Mouse (Mus musculus): Measurements from ENCODE around the gene Rnf181.

Gene Rnf181

GRCm38 (mm10) chr6:72366844-72367443 is at the start of gene Rnf181:
Gene Rnf181 (minus strand): TSS chr6:72366956.
- in situ Hi-C loops (cut with MboI; ENCODE audit: low pct_unique_long_range_greater_than_20kb in 1 of 2, low sequenced_read_pairs in 2 of 2, unreplicated experiment in 1 of 2): no loop called here

- in situ Hi-C loops (cut with MboI; ENCODE audit: low pct_unique_long_range_greater_than_20kb in 1 of 2, low sequenced_read_pairs in 2 of 2, unreplicated experiment in 1 of 2): loop anchor here in 1 of 2 experiments (25.0 kb wide), 1 partner anchor 421 kb away; no protein-coding TSS in a partner anchor
Observed at GRCm38 (mm10) chr6:72415964-72416772, 49.4 kb upstream of the Rnf181 start.

- in situ Hi-C loops (cut with MboI; ENCODE audit: low pct_unique_long_range_greater_than_20kb in 1 of 2, low sequenced_read_pairs in 2 of 2, unreplicated experiment in 1 of 2): loop anchor here in 1 of 2 experiments (25.0 kb wide), 1 partner anchor 422 kb away; no protein-coding TSS in a partner anchor
Observed at GRCm38 (mm10) chr6:72415181-72415580, 48.4 kb upstream of the Rnf181 start.

GRCm38 (mm10) chr6:72414076-72414756 is 47.5 kb upstream of the Rnf181 start, which contains the start of gene Ggcx:
Gene Ggcx (plus strand): TSS chr6:72414308.
- in situ Hi-C loops (cut with MboI; ENCODE audit: low pct_unique_long_range_greater_than_20kb in 1 of 2, low sequenced_read_pairs in 2 of 2, unreplicated experiment in 1 of 2): loop anchor here in 1 of 2 experiments (25.0 kb wide), 1 partner anchor 423 kb away; no protein-coding TSS in a partner anchor

GRCm38 (mm10) chr6:72410518-72410917 is 43.8 kb upstream of the Rnf181 start:
- in situ Hi-C loops (cut with MboI; ENCODE audit: low pct_unique_long_range_greater_than_20kb in 1 of 2, low sequenced_read_pairs in 2 of 2, unreplicated experiment in 1 of 2): loop anchor here in 1 of 2 experiments (25.0 kb wide), 1 partner anchor 427 kb away; no protein-coding TSS in a partner anchor

- in situ Hi-C loops (cut with MboI; ENCODE audit: low pct_unique_long_range_greater_than_20kb in 1 of 2, low sequenced_read_pairs in 2 of 2, unreplicated experiment in 1 of 2): loop anchor here in 1 of 2 experiments (25.0 kb wide), 1 partner anchor 427 kb away; no protein-coding TSS in a partner anchor
Observed at GRCm38 (mm10) chr6:72410003-72410402, 43.2 kb upstream of the Rnf181 start.

GRCm38 (mm10) chr6:72409567-72409966 is 42.8 kb upstream of the Rnf181 start:
- in situ Hi-C loops (cut with MboI; ENCODE audit: low pct_unique_long_range_greater_than_20kb in 1 of 2, low sequenced_read_pairs in 2 of 2, unreplicated experiment in 1 of 2): loop anchor here (5.0 to 25.0 kb wide), 2 partner anchors 127 to 428 kb away; no protein-coding TSS in a partner anchor

GRCm38 (mm10) chr6:72407119-72407518 is 40.4 kb upstream of the Rnf181 start:
- in situ Hi-C loops (cut with MboI; ENCODE audit: low pct_unique_long_range_greater_than_20kb in 1 of 2, low sequenced_read_pairs in 2 of 2, unreplicated experiment in 1 of 2): loop anchor here (5.0 to 25.0 kb wide), 2 partner anchors 125 to 430 kb away; no protein-coding TSS in a partner anchor

GRCm38 (mm10) chr6:72405356-72405755 is 38.6 kb upstream of the Rnf181 start:
- in situ Hi-C loops (cut with MboI; ENCODE audit: low pct_unique_long_range_greater_than_20kb in 1 of 2, low sequenced_read_pairs in 2 of 2, unreplicated experiment in 1 of 2): loop anchor here (5.0 to 25.0 kb wide), 2 partner anchors 123 to 432 kb away; no protein-coding TSS in a partner anchor

- in situ Hi-C loops (cut with MboI; ENCODE audit: low pct_unique_long_range_greater_than_20kb in 1 of 2, low sequenced_read_pairs in 2 of 2, unreplicated experiment in 1 of 2): loop anchor here in 1 of 2 experiments (25.0 kb wide), 1 partner anchor 435 kb away; no protein-coding TSS in a partner anchor
Observed at GRCm38 (mm10) chr6:72401875-72402274, 35.1 kb upstream of the Rnf181 start.

GRCm38 (mm10) chr6:72399967-72400366 is 33.2 kb upstream of the Rnf181 start:
- in situ Hi-C loops (cut with MboI; ENCODE audit: low pct_unique_long_range_greater_than_20kb in 1 of 2, low sequenced_read_pairs in 2 of 2, unreplicated experiment in 1 of 2): loop anchor here in 1 of 2 experiments (25.0 kb wide), 1 partner anchor 437 kb away; no protein-coding TSS in a partner anchor

- in situ Hi-C loops (cut with MboI; ENCODE audit: low pct_unique_long_range_greater_than_20kb in 1 of 2, low sequenced_read_pairs in 2 of 2, unreplicated experiment in 1 of 2): no loop called here
Observed at GRCm38 (mm10) chr6:72396837-72397251, 30.1 kb upstream of the Rnf181 start.

- in situ Hi-C loops (cut with MboI; ENCODE audit: low pct_unique_long_range_greater_than_20kb in 1 of 2, low sequenced_read_pairs in 2 of 2, unreplicated experiment in 1 of 2): no loop called here
Observed at GRCm38 (mm10) chr6:72392341-72392740, 25.6 kb upstream of the Rnf181 start.

GRCm38 (mm10) chr6:72390795-72391521 is 24.2 kb upstream of the Rnf181 start:
- in situ Hi-C loops (cut with MboI; ENCODE audit: low pct_unique_long_range_greater_than_20kb in 1 of 2, low sequenced_read_pairs in 2 of 2, unreplicated experiment in 1 of 2): no loop called here

GRCm38 (mm10) chr6:72389941-72390771 is 23.4 kb upstream of the Rnf181 start, which contains the start of gene Vamp8:
Gene Vamp8 (minus strand): TSS chr6:72390703.
- in situ Hi-C loops (cut with MboI; ENCODE audit: low pct_unique_long_range_greater_than_20kb in 1 of 2, low sequenced_read_pairs in 2 of 2, unreplicated experiment in 1 of 2): loop anchor here in 1 of 2 experiments (5.0 kb wide), 1 partner anchor 208 kb away; no protein-coding TSS in a partner anchor

GRCm38 (mm10) chr6:72389471-72389940 is 22.8 kb upstream of the Rnf181 start:
- in situ Hi-C loops (cut with MboI; ENCODE audit: low pct_unique_long_range_greater_than_20kb in 1 of 2, low sequenced_read_pairs in 2 of 2, unreplicated experiment in 1 of 2): loop anchor here in 1 of 2 experiments (5.0 kb wide), 1 partner anchor 207 kb away; no protein-coding TSS in a partner anchor
